Mouse (Mus musculus) E14TG2a.4 (cell line): ENCODE data around the gene Trabd2b.

ENCODE experiments used
- H3K27me3 ChIP-seq: 2 replicates; pipeline ENCODE4 v1.6.1; 2014; ENCODE audit warnings: low read length, control low read depth; ENCODE audit not compliant: insufficient read depth
- H3K36me3 ChIP-seq: 2 replicates; pipeline ENCODE4 v1.6.1; 2014; ENCODE audit warnings: low read length, control low read depth; ENCODE audit not compliant: insufficient read depth
- H3K4me1 ChIP-seq: replicated peaks from 2 replicates; pipeline ENCODE4 v1.6.1; 2014; ENCODE audit warnings: low read depth, low read length, control low read depth
- H3K4me3 ChIP-seq: replicated peaks from 2 replicates; pipeline ENCODE4 v1.5.1; 2014; ENCODE audit warnings: mild to moderate bottlenecking, low read length
- H3K9me3 ChIP-seq: 2 replicates; pipeline ENCODE4 v1.6.1; 2014; ENCODE audit warnings: low read length, control low read depth
- CTCF ChIP-seq: conservative IDR thresholded peaks from 2 replicates; pipeline ENCODE4 v1.5.1; 2014; ENCODE audit warnings: low read length
- NANOG ChIP-seq: IDR thresholded peaks from 2 replicates; pipeline ENCODE4 v1.6.1; 2014; ENCODE audit warnings: borderline replicate concordance, low read length, mixed read lengths
- POU5F1 ChIP-seq: IDR thresholded peaks from 2 replicates; pipeline ENCODE4 v1.6.1; 2014; ENCODE audit warnings: low read length, borderline replicate concordance

Trabd2b gene

GRCm38 (mm10) chr4:114664063-114665036 lies 257.8 kb downstream of the Trabd2b start:
- Histone ChIP-seq H3K9me3 (no peaks in the 10 kb centered on the region), H3K4me3 (no peak overlapping the region), H3K27me3 (peaks cover 67% of the 10 kb centered on the region), H3K4me1 (peaks cover 16% of the 10 kb centered on the region), H3K36me3 (no peaks in the 10 kb centered on the region)
- TF ChIP-seq NANOG (no peak), CTCF (no peak), POU5F1 (no peak)
